Mouse (Mus musculus) retina, adult 2 months (tissue): ENCODE measurements around the gene Rreb1.

Experiments
- DNase-seq: peaks from one replicate; pipeline ENCODE4 v3.0.0-alpha.2; 2012; ENCODE audit warnings: low read depth, low spot score

Gene Rreb1

GRCm38 (mm10) chr13:37912011-37912410, 133.8 kb downstream of the Rreb1 start:
- no peak for DNase-seq

- no peak for DNase-seq
These were observed 134.6 kb downstream of the Rreb1 start for GRCm38 (mm10) chr13:37912591-37913467.

GRCm38 (mm10) chr13:37913963-37914362, 135.8 kb downstream of the Rreb1 start:
- DNase-seq: no peak

GRCm38 (mm10) chr13:37918336-37919261, 140.4 kb downstream of the Rreb1 start:
- no peak for DNase-seq

- DNase-seq: no peak
These were observed 141.6 kb downstream of the Rreb1 start for GRCm38 (mm10) chr13:37919711-37920277.

- no peak for DNase-seq
These were observed 142.5 kb downstream of the Rreb1 start for GRCm38 (mm10) chr13:37920727-37921126.

- DNase-seq: no peak
These were observed 144.9 kb downstream of the Rreb1 start for GRCm38 (mm10) chr13:37923091-37923490.

GRCm38 (mm10) chr13:37923643-37924460, 145.7 kb downstream of the Rreb1 start:
- DNase-seq: no peak

- no peak for DNase-seq
These were observed 146.3 kb downstream of the Rreb1 start for GRCm38 (mm10) chr13:37924461-37924948.

GRCm38 (mm10) chr13:37926394-37926793, 148.2 kb downstream of the Rreb1 start:
- no peak for DNase-seq

- no peak for DNase-seq
These were observed 151.3 kb downstream of the Rreb1 start for GRCm38 (mm10) chr13:37929532-37929931.

GRCm38 (mm10) chr13:37930091-37930490, 151.9 kb downstream of the Rreb1 start:
- DNase-seq: no peak

- DNase-seq: no peak
These were observed 152.4 kb downstream of the Rreb1 start for GRCm38 (mm10) chr13:37930621-37931020.

- DNase-seq: no peak
These were observed 153.2 kb downstream of the Rreb1 start for GRCm38 (mm10) chr13:37931210-37931922.

- DNase-seq: no peak
These were observed 155.9 kb downstream of the Rreb1 start for GRCm38 (mm10) chr13:37934075-37934474.

- DNase-seq: no peak
These were observed 156.7 kb downstream of the Rreb1 start for GRCm38 (mm10) chr13:37934920-37935319.

- DNase-seq: no peak
These were observed 158.2 kb downstream of the Rreb1 start for GRCm38 (mm10) chr13:37936351-37936750.

- DNase-seq: no peak
These were observed 162.0 kb downstream of the Rreb1 start for GRCm38 (mm10) chr13:37940167-37940566.

- DNase-seq: no peak
These were observed 162.4 kb downstream of the Rreb1 start for GRCm38 (mm10) chr13:37940649-37941048.

- no peak for DNase-seq
These were observed 163.0 kb downstream of the Rreb1 start for GRCm38 (mm10) chr13:37941138-37941645.
